Mouse (Mus musculus): ENCODE data around the gene Trim46. TPM values are rescaled to one million over a fixed set of nuclear protein-coding genes. Genes with fewer than 3 reads are reported as not detected.

The Trim46 gene
- polyA plus RNA-seq, 1 experiment, result not detected

GRCm38 (mm10) chr3:89231345-89231744 is 14.8 kb downstream of the Trim46 start:
- WGBS, result 78% methylated on average over 7 of the region's 7 CpGs

GRCm38 (mm10) chr3:89230561-89230960 is 15.5 kb downstream of the Trim46 start:
- Histone ChIP-seq H3K27ac (ENCODE audit: insufficient read depth, low read depth, low read length) (no peak overlapping the region), H3K4me1 (ENCODE audit: control insufficient read depth, insufficient read depth, low read length) (peaks cover 26% of the 10 kb centered on the region), H3K4me3 (ENCODE audit: insufficient read depth, low read depth, low read length) (no peak overlapping the region)
- no peak for TF ChIP-seq POLR2A (IDR thresholded peaks at IDR 0.05; ENCODE audit: insufficient read depth, low read depth, low read length)
- no peak for TF ChIP-seq CTCF (IDR thresholded peaks at IDR 0.05; ENCODE audit: insufficient read depth, low read depth, low read length)
- 81% methylated on average over 2 of the region's 2 CpGs for WGBS

More at GRCm38 (mm10) chr3:89231345-89231744, 14.8 kb downstream of the Trim46 start:
- H3K4me1 ChIP-seq (ENCODE audit: control insufficient read depth, insufficient read depth, low read length), result peaks cover 19% of the 10 kb centered on the region
- no peak overlapping the region for H3K4me3 ChIP-seq (ENCODE audit: insufficient read depth, low read depth, low read length)
- no peak overlapping the region for H3K27ac ChIP-seq (ENCODE audit: insufficient read depth, low read depth, low read length)
- TF ChIP-seq CTCF (IDR thresholded peaks at IDR 0.05; ENCODE audit: insufficient read depth, low read depth, low read length), result no peak
- TF ChIP-seq POLR2A (IDR thresholded peaks at IDR 0.05; ENCODE audit: insufficient read depth, low read depth, low read length), result no peak

- H3K27ac ChIP-seq (ENCODE audit: insufficient read depth, low read depth, low read length), result no peak overlapping the region
- TF ChIP-seq CTCF (IDR thresholded peaks at IDR 0.05; ENCODE audit: insufficient read depth, low read depth, low read length), result no peak
- no peak for TF ChIP-seq POLR2A (IDR thresholded peaks at IDR 0.05; ENCODE audit: insufficient read depth, low read depth, low read length)
- H3K4me3 ChIP-seq (ENCODE audit: insufficient read depth, low read depth, low read length), result no peak overlapping the region
- H3K4me1 ChIP-seq (ENCODE audit: control insufficient read depth, insufficient read depth, low read length), result peaks cover 39% of the 10 kb centered on the region
- 62% methylated on average over 4 of the region's 4 CpGs for WGBS
These were observed 16.8 kb downstream of the Trim46 start for GRCm38 (mm10) chr3:89229276-89229675.

- Histone ChIP-seq H3K4me1 (ENCODE audit: control insufficient read depth, insufficient read depth, low read length) (peaks cover 44% of the 10 kb centered on the region), H3K4me3 (ENCODE audit: insufficient read depth, low read depth, low read length) (peak within 1 kb of the TSS; percentile 45), H3K27ac (ENCODE audit: insufficient read depth, low read depth, low read length) (peak within 1 kb of the TSS; percentile 43)
- 49% methylated on average over 10 of the region's 10 CpGs for WGBS
- TF ChIP-seq POLR2A (IDR thresholded peaks at IDR 0.05; ENCODE audit: insufficient read depth, low read depth, low read length), result no peak
- TF ChIP-seq CTCF (IDR thresholded peaks at IDR 0.05; ENCODE audit: insufficient read depth, low read depth, low read length), result no peak
These were observed 17.3 kb downstream of the Trim46 start, which contains the start of gene Muc1 for GRCm38 (mm10) chr3:89228836-89229235. TSS of gene Muc1 (plus strand) at chr3:89229057.

- TF ChIP-seq CTCF (IDR thresholded peaks at IDR 0.05; ENCODE audit: insufficient read depth, low read depth, low read length), result peak; percentile 97
- TF ChIP-seq POLR2A (IDR thresholded peaks at IDR 0.05; ENCODE audit: insufficient read depth, low read depth, low read length), result no peak
- WGBS, result 0% methylated on average over 20 of the region's 20 CpGs
- H3K27ac ChIP-seq (ENCODE audit: insufficient read depth, low read depth, low read length), result peak overlapping the region; percentile 43
These were observed 17.9 kb downstream of the Trim46 start for GRCm38 (mm10) chr3:89228180-89228549.

GRCm38 (mm10) chr3:89227307-89228179 is 18.6 kb downstream of the Trim46 start:
- WGBS, result 3% methylated on average over 41 of the region's 41 CpGs
- Histone ChIP-seq H3K4me3 (ENCODE audit: insufficient read depth, low read depth, low read length) (peak overlapping the region; percentile 45), H3K27ac (ENCODE audit: insufficient read depth, low read depth, low read length) (peak overlapping the region; percentile 43), H3K4me1 (ENCODE audit: control insufficient read depth, insufficient read depth, low read length) (peaks cover 52% of the 10 kb centered on the region)
- 0 out of 2 replicates have a peak, but pooled peaks have one; percentile 32 for TF ChIP-seq POLR2A (IDR thresholded peaks at IDR 0.05; ENCODE audit: insufficient read depth, low read depth, low read length)
- no peak for TF ChIP-seq CTCF (IDR thresholded peaks at IDR 0.05; ENCODE audit: insufficient read depth, low read depth, low read length)

More at GRCm38 (mm10) chr3:89228180-89228549, 17.9 kb downstream of the Trim46 start:
- H3K4me1 ChIP-seq (ENCODE audit: control insufficient read depth, insufficient read depth, low read length), result peaks cover 48% of the 10 kb centered on the region
- H3K4me3 ChIP-seq (ENCODE audit: insufficient read depth, low read depth, low read length), result peak overlapping the region; percentile 45

GRCm38 (mm10) chr3:89226900-89227299 is 19.2 kb downstream of the Trim46 start, which contains the start of gene Mtx1:
TSS of gene Mtx1 (minus strand) at chr3:89227088.
- peaks cover 52% of the 10 kb centered on the region for H3K4me1 ChIP-seq (ENCODE audit: control insufficient read depth, insufficient read depth, low read length)
- peak within 1 kb of the TSS; percentile 45 for H3K4me3 ChIP-seq (ENCODE audit: insufficient read depth, low read depth, low read length)
- WGBS, result 4% methylated on average over 21 of the region's 21 CpGs
- TF ChIP-seq CTCF (IDR thresholded peaks at IDR 0.05; ENCODE audit: insufficient read depth, low read depth, low read length) (no peak), POLR2A (IDR thresholded peaks at IDR 0.05; ENCODE audit: insufficient read depth, low read depth, low read length) (no peak)
- peak within 1 kb of the TSS; percentile 92 for H3K27ac ChIP-seq (ENCODE audit: insufficient read depth, low read depth, low read length)

- Histone ChIP-seq H3K4me3 (ENCODE audit: insufficient read depth, low read depth, low read length) (peak overlapping the region; percentile 45), H3K27ac (ENCODE audit: insufficient read depth, low read depth, low read length) (peak overlapping the region; percentile 92), H3K4me1 (ENCODE audit: control insufficient read depth, insufficient read depth, low read length) (peaks cover 52% of the 10 kb centered on the region)
- 12% methylated on average over 11 of the region's 11 CpGs for WGBS
- no peak for TF ChIP-seq POLR2A (IDR thresholded peaks at IDR 0.05; ENCODE audit: insufficient read depth, low read depth, low read length)
- TF ChIP-seq CTCF (IDR thresholded peaks at IDR 0.05; ENCODE audit: insufficient read depth, low read depth, low read length), result no peak
These were observed 19.7 kb downstream of the Trim46 start for GRCm38 (mm10) chr3:89226361-89226760.

GRCm38 (mm10) chr3:89225918-89226317 is 20.2 kb downstream of the Trim46 start:
- Histone ChIP-seq H3K4me1 (ENCODE audit: control insufficient read depth, insufficient read depth, low read length) (peaks cover 52% of the 10 kb centered on the region), H3K27ac (ENCODE audit: insufficient read depth, low read depth, low read length) (peak overlapping the region; percentile 92), H3K4me3 (ENCODE audit: insufficient read depth, low read depth, low read length) (peak overlapping the region; percentile 45)
- TF ChIP-seq POLR2A (IDR thresholded peaks at IDR 0.05; ENCODE audit: insufficient read depth, low read depth, low read length) (0 out of 2 replicates have a peak, but pooled peaks have one; percentile 28), CTCF (IDR thresholded peaks at IDR 0.05; ENCODE audit: insufficient read depth, low read depth, low read length) (no peak)
- WGBS, result 21% methylated on average over 4 of the region's 4 CpGs

All from olfactory bulb, adult 2 months (tissue).